Mouse (Mus musculus) erythroblast, embryonic 14.5 days (primary cell): Measurements from ENCODE around the gene Chst8.

Experiments
- GATA1 ChIP-seq: IDR thresholded peaks from 2 replicates; pipeline ENCODE4 v1.6.1; 2012; ENCODE audit warnings: low read length, inconsistent platforms, mixed read lengths
- TAL1 ChIP-seq: IDR thresholded peaks from 3 replicates; pipeline ENCODE4 v1.6.1; 2012; ENCODE audit warnings: low read length, inconsistent platforms, mixed read lengths

GRCm38 (mm10) chr7:34847900-34848299, 35.4 kb upstream of the Chst8 start:
- TF ChIP-seq GATA1 = no peak
- no peak for TF ChIP-seq TAL1
